Mouse (Mus musculus): ENCODE data around the gene Mblac1. TPM values are rescaled to one million over a fixed set of nuclear protein-coding genes. Genes with fewer than 3 reads are reported as not detected.
"Not testable (repeated sequence)": the region's sequence is repeated elsewhere in the genome, so short reads cannot be mapped to it uniquely, and the experiment has no call there.

The Mblac1 gene
- polyA plus RNA-seq, 1 experiment from 2014 or later: 6.6 TPM

DNA sequence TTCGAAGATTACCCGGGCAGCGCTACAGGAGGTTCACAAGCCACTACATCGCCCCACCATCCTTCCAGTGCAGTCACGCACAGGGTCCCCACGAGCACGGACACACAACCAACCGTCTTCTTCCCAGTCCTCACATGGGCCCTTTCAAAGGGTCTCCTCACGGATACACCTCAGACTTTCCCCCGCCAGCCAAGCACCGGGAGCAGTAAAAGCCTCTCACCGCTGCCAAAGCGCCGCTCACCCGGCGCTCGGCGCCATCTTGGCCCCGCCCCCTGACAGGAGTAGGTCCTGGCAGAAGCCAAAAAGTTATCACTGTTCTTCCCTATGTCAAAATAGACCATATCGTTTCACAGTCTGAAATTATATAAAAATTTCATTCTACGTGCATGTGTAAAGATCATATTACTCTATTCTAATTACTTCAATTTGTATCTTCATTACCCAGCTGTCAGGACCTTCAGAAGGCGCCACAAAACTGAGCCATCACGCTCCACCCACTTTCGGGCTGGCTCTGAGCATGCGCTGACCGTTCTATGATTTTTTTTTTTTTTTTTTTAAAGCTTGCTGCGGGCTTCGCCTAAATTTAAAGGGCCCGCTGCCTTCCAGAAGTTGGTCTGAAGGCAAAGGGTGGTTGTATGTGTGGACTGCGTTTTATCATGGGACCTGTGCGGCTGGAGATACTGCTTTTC, 7.0 kb upstream of the Mblac1 start, which contains the start of the genes Taf6 and Cnpy4:
Taf6 (minus strand) TSS at position 502 of the 689 bp plus-strand sequence.
Cnpy4 (plus strand) TSS at position 536 of the 689 bp plus-strand sequence.
- H3K36me3 ChIP-seq: peaks cover 46% of the 10 kb centered on the region
- under 1% methylated on average over 31 of the region's 31 CpGs for WGBS
- peak; percentile 91 for DNase-seq (ENCODE audit: low spot score)

DNA sequence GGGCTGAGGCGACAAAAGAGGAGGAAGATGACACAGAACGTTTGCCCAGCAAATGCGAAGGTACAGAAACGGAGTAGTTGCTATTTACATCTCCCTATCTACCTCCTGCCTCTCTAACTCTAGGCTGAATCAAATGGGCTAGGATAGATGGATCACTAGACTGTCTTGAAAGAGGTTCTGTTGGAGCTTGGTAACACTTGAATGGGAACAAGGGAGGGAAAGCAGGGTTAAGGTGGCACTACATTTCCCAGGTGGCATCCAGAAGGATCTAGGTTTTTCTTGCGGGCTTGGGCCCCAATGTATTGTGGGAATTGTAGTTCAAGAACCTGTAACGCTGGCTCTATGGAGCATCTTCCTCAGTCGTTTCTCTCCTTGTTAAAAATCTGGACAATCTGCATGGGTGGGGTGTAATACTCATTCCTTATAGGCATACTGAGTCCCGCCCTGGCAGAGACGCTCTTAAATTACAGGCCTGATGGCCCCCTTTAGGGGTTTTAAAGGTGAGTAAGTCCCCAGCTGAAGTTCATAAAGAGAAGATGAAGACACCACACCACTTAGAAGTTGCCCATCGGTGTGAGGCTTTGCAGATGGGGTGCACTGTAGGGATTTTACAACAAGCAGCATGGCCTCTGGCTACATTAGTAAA, 6.3 kb upstream of the Mblac1 start:
- DNase-seq (ENCODE audit: low spot score): peak; percentile 90
- Histone ChIP-seq H3K4me1 (peaks cover 12% of the 10 kb centered on the region; the same call in 1 of the 2 replicates), H3K4me3 (peak overlapping the region; percentile 73), H3K27me3 (ENCODE audit: insufficient read depth, poor library complexity, severe bottlenecking) (no peaks in the 10 kb centered on the region), H3K27ac (peak overlapping the region; percentile 93), H3K36me3 (peaks cover 46% of the 10 kb centered on the region), H3K9me3 (no peaks in the 10 kb centered on the region)
- 0% methylated on average over 10 of the region's 10 CpGs for WGBS

More for the DNA sequence above, 7.0 kb upstream of the Mblac1 start, which contains the start of the genes Taf6 and Cnpy4:
- peaks cover 12% of the 10 kb centered on the region; the same call in 1 of the 2 replicates for H3K4me1 ChIP-seq
- H3K4me3 ChIP-seq: peak within 1 kb of the TSS; percentile 73
- no peaks in the 10 kb centered on the region for H3K27me3 ChIP-seq (ENCODE audit: insufficient read depth, poor library complexity, severe bottlenecking)
- H3K9me3 ChIP-seq: no peaks in the 10 kb centered on the region
- H3K27ac ChIP-seq: peak within 1 kb of the TSS; percentile 93

DNA sequence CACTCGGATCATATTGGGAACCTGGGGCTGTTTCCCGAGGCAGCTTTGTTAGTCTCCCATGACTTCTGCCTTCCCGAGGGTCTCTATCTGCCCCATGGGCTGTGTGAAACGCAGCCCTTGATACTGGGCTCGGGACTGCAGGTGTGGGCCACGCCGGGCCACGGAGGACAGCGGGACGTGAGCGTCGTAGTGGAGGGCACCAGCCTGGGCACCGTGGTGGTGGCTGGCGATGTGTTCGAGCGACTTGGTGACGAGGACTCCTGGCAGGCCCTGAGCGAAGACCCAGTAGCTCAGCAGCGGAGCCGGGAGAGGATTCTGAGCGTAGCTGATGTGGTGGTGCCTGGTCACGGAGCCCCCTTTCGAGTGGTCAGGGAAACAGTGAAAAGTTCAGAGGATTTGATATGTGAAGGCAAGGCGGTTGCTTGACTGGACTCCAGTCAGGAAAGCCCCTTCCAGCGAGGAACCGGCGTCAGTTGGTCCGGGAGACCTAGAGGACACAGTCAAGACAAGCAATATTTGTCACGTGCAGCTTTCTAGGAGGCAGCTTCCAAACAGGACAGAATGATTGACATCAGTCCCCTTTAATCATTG, 736 bp downstream of the Mblac1 start:
- H3K4me1 ChIP-seq: 0 out of 2 replicates have a peak, but pooled peaks cover 10% of the 10 kb centered on the region
- H3K27ac ChIP-seq: peak overlapping the region; percentile 96
- H3K27me3 ChIP-seq (ENCODE audit: insufficient read depth, poor library complexity, severe bottlenecking): no peaks in the 10 kb centered on the region
- peak overlapping the region; percentile 87 for H3K4me3 ChIP-seq
- H3K9me3 ChIP-seq: no peaks in the 10 kb centered on the region
- WGBS: 1% methylated on average over 29 of the region's 29 CpGs
- DNase-seq (ENCODE audit: low spot score): peak; percentile 79
- H3K36me3 ChIP-seq: peaks cover 29% of the 10 kb centered on the region

DNA sequence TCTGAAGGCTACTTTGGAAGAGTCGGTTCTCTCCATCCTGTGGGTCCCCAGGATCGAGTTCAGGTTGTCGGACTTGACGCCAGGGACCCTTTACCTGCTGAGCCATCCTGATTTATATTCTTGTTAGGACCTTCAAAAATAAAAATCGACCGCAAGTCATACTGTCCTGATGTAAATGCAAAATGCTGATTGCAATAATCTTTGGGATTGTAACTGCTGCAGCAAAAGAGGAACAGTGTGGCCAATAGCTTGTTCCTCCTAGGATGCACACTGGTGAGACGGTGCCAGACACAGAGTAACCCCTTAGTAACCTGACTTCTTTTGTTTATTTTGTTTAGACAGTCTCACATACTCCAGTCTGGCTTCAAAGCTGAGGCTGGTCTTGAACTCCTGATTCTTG, 1.3 kb downstream of the Mblac1 start:
- H3K9me3 ChIP-seq: no peaks in the 10 kb centered on the region
- H3K27me3 ChIP-seq (ENCODE audit: insufficient read depth, poor library complexity, severe bottlenecking): no peaks in the 10 kb centered on the region
- peaks cover 24% of the 10 kb centered on the region for H3K36me3 ChIP-seq
- WGBS: 82% methylated on average over 7 of the region's 7 CpGs
- no peak for DNase-seq (ENCODE audit: low spot score)
- peak overlapping the region; percentile 87 for H3K4me3 ChIP-seq
- no peak overlapping the region for H3K27ac ChIP-seq
- H3K4me1 ChIP-seq: 0 out of 2 replicates have a peak, but pooled peaks cover 10% of the 10 kb centered on the region

DNA sequence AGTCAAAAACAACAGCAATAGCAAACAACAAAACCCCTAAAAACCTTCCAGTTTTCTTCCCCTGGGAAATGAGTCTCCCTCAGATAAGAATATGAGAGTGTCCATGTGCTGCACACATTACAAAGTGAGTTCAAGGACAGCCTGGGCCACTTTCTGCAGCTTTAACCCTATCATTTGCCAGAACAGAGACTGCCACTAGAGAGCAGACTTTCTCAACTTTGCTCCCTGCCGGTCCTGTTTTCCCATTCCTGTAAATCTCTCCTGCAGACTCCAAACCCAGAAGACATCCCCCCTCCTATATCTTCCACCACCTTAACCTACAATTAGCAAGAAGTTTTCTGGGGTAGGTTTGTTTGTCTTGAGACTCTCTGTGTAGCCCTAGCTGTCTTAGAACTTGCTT, 5.5 kb downstream of the Mblac1 start:
- no peaks in the 10 kb centered on the region for H3K27me3 ChIP-seq (ENCODE audit: insufficient read depth, poor library complexity, severe bottlenecking)
- no peak for DNase-seq (ENCODE audit: low spot score)
- 19% methylated on average over 1 of the region's 1 CpGs for WGBS
- H3K4me3 ChIP-seq: no peak overlapping the region
- H3K36me3 ChIP-seq: no peaks in the 10 kb centered on the region
- H3K27ac ChIP-seq: no peak overlapping the region
- H3K4me1 ChIP-seq: 0 out of 2 replicates have a peak, but pooled peaks cover 8% of the 10 kb centered on the region
- H3K9me3 ChIP-seq: 0 out of 2 replicates have a peak, but pooled peaks cover 2% of the 10 kb centered on the region

DNA sequence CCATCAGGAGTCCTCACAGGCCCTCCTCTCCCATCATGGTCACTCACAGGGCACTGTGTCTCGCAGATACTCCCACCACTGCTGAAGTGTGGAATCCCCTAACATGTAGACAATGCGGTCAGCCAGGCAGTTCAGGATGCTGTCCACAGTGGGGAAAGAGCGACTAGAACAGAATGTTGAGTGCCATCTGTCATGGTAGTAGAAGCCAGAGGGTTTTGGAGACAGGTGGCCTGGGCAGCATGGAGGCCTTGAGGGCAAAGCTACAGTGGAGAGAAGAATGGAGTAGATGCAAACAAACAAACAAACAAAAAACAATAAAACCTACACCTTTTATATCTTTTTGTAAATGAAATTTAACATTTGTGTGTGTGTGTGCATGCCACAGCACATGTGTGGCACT, 8.0 kb downstream of the Mblac1 start:
- Histone ChIP-seq H3K4me1 (no peaks in the 10 kb centered on the region), H3K27ac (no peak overlapping the region), H3K4me3 (no peak overlapping the region), H3K9me3 (0 out of 2 replicates have a peak, but pooled peaks cover 4% of the 10 kb centered on the region), H3K36me3 (no peaks in the 10 kb centered on the region), H3K27me3 (ENCODE audit: insufficient read depth, poor library complexity, severe bottlenecking) (no peaks in the 10 kb centered on the region)
- WGBS: 77% methylated on average over 3 of the region's 3 CpGs
- DNase-seq (ENCODE audit: low spot score): no peak

DNA sequence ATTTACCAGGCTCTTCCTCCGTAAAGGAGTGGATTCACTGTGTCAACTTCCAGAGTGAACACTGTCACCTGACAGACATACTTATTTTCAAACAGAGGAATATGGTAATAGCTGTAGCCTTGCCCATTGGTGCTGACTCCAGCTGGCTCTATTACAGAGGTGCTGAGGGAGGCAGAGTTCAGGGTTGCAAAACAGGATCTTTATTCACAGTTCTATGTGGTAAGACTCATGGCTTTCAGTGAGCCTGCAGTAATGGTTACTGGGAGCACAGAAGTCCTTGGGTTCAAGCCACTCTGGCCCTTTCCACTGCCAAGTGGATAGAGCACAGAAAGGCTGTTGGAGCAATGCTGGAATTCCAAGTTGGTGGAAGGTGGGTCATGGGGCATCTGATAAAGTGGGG, 13.1 kb downstream of the Mblac1 start:
- DNase-seq (ENCODE audit: low spot score): no peak
- Histone ChIP-seq H3K9me3 (0 out of 2 replicates have a peak, but pooled peaks cover 4% of the 10 kb centered on the region), H3K4me3 (no peak overlapping the region), H3K36me3 (no peaks in the 10 kb centered on the region), H3K27ac (no peak overlapping the region), H3K4me1 (no peaks in the 10 kb centered on the region), H3K27me3 (ENCODE audit: insufficient read depth, poor library complexity, severe bottlenecking) (no peaks in the 10 kb centered on the region)
- WGBS: 68% methylated on average over 1 of the region's 1 CpGs

DNA sequence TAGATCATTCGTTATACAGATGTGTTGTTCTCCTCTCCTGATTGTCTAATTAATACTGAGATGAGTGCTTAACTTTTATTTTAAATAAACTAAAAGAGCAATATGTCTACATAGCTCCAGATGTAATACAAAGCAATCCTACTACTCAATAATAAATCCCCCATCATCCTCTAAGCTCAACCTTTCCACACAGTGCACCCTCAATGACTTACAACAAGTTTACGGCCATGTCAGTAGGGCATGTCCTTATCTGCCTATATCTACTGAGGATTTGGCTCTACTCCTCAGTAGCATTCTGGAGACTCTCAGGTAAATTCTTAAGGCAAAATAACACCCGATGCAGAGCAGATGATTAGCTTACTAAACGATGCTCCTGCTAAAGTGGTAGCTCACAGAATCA, 13.8 kb downstream of the Mblac1 start:
- Histone ChIP-seq H3K4me1 (no peaks in the 10 kb centered on the region), H3K4me3 (no peak overlapping the region), H3K9me3 (0 out of 2 replicates have a peak, but pooled peaks cover 4% of the 10 kb centered on the region), H3K36me3 (no peaks in the 10 kb centered on the region), H3K27ac (no peak overlapping the region), H3K27me3 (ENCODE audit: insufficient read depth, poor library complexity, severe bottlenecking) (no peaks in the 10 kb centered on the region)
- 76% methylated on average over 4 of the region's 4 CpGs for WGBS
- no peak for DNase-seq (ENCODE audit: low spot score)

DNA sequence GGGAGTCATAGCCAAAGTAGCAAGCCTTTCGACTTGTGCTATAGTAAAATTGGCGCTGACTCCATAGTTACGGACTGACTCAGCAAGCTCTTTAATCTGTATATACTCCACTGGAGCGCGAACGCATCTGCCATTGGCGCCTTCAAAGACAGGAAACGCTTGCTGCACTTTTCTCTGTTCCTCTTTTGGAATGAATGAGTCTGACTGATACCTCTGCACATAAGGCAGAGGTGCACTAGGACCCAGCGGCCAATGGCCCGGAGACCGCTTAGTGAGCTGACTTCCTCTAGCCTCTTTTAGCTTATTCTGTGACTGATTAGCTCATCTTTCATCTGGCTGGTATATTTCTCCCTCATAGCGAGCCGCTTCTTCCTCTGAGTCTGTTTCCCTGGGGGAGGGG, 22.5 kb downstream of the Mblac1 start:
- H3K27me3 ChIP-seq (ENCODE audit: insufficient read depth, poor library complexity, severe bottlenecking); H3K36me3 ChIP-seq; H3K4me1 ChIP-seq; DNase-seq (ENCODE audit: low spot score); H3K4me3 ChIP-seq; H3K27ac ChIP-seq: not testable (repeated sequence)
- H3K9me3 ChIP-seq: peaks cover 11% of the 10 kb centered on the region
- 91% methylated on average over 13 of the region's 13 CpGs for WGBS

DNA sequence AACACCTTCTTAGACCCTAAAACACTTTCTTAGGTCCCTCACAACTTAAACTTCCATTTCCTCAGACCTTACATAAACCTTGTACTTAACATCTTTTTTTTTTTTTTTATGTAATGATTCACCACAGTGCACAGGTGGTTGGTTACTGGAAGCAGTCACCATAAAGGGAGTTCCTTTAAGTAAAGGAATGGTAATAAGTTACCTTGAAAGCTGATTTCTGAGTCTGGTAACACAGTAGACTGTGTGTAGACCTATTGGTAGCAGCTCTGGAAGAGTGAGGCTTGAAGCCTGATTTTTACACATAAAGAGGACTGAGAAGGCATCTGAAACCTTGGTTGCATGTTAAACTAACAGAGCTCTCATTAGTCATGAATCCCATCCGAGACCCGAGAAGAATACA, 25.8 kb downstream of the Mblac1 start:
- Histone ChIP-seq H3K27ac (no peak overlapping the region), H3K4me1 (no peaks in the 10 kb centered on the region), H3K4me3 (no peak overlapping the region), H3K9me3 (peaks cover 11% of the 10 kb centered on the region), H3K27me3 (ENCODE audit: insufficient read depth, poor library complexity, severe bottlenecking) (no peaks in the 10 kb centered on the region), H3K36me3 (no peaks in the 10 kb centered on the region)
- 65% methylated on average over 2 of the region's 2 CpGs for WGBS
- DNase-seq (ENCODE audit: low spot score): no peak

DNA sequence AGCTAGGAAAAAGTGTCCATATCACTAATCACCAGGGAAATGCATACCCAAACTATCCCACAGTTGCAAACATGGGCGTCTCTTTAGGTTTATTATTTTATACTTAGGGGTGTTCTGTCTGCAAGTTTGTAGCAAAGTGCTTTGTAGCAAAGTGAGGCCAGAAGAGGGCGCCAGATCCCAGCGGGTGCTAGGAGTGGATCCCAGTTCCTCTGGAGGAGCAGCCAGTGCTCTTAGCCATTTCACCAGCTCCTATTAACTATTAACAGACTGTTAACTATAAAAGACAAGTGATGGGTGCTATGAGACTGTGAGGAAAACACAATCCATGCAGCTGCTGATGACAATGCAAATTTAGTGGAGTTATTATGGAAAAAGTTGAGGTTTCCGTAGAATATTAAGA, 28.0 kb downstream of the Mblac1 start:
- H3K27ac ChIP-seq: no peak overlapping the region
- H3K27me3 ChIP-seq (ENCODE audit: insufficient read depth, poor library complexity, severe bottlenecking): no peaks in the 10 kb centered on the region
- peak; percentile 80 for DNase-seq (ENCODE audit: low spot score)
- no peaks in the 10 kb centered on the region for H3K4me1 ChIP-seq
- H3K36me3 ChIP-seq: no peaks in the 10 kb centered on the region
- no peak overlapping the region for H3K4me3 ChIP-seq
- WGBS: 23% methylated on average over 4 of the region's 4 CpGs
- no peaks in the 10 kb centered on the region for H3K9me3 ChIP-seq

DNA sequence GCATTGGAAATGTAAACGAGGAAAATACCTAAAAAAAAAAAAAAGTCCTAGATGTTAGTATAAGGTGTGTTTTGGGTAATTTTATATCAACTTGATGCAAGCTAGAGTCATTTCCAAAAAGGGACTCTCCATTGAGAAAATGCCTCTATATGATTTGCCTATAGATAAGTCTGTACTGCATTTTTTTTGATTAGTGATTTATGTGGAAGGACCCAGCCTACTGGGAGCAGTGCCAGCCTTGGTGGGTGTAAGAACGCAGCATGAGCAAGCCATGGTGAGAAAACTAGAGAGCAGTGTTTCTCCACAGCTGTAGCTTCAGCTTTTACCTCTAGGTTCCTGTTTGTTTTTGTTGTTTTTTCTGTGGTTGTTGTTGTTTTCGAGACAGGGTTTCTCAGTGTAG, 29.2 kb downstream of the Mblac1 start:
- Histone ChIP-seq H3K36me3 (no peaks in the 10 kb centered on the region), H3K4me3 (no peak overlapping the region), H3K27me3 (ENCODE audit: insufficient read depth, poor library complexity, severe bottlenecking) (no peaks in the 10 kb centered on the region), H3K9me3 (no peaks in the 10 kb centered on the region), H3K4me1 (no peaks in the 10 kb centered on the region), H3K27ac (no peak overlapping the region)
- 56% methylated on average over 3 of the region's 3 CpGs for WGBS
- no peak for DNase-seq (ENCODE audit: low spot score)

DNA sequence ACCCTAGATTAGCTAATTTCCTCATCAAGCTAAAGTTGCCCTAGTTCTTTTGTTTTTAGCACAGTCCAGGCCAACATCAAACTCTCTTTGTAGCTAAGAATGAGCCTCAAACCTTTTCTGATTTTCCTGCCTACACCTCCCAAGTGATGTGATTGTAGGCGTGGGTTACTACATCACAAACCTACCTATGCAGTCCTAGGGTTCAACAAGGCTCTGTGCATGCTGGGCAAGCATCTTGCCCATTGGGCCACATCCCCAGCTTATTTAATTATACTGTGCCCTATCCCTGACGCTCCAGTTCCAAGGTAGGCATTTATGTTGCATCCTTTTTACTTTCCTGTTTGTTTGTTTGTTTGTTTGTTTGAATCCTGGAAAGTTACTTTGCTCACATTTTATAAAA, 31.6 kb downstream of the Mblac1 start, which contains the start of gene Nxpe5:
Nxpe5 (plus strand) TSS at position 199 of the 400 bp plus-strand sequence.
- no peaks in the 10 kb centered on the region for H3K27me3 ChIP-seq (ENCODE audit: insufficient read depth, poor library complexity, severe bottlenecking)
- no peaks in the 10 kb centered on the region for H3K36me3 ChIP-seq

More for the DNA sequence above, 31.6 kb downstream of the Mblac1 start, which contains the start of gene Nxpe5:
- Histone ChIP-seq H3K4me3 (no peak within 1 kb of the TSS), H3K27ac (no peak within 1 kb of the TSS), H3K9me3 (no peaks in the 10 kb centered on the region), H3K4me1 (no peaks in the 10 kb centered on the region)
- no peak for DNase-seq (ENCODE audit: low spot score)
- 51% methylated on average over 2 of the region's 2 CpGs for WGBS
